Mouse (Mus musculus) neural tube, embryonic 11.5 days (tissue): ENCODE measurements at regions not wholly inside any gene's neighbourhood (a gene's known extent, or its start where the extent isn't known, plus 50 kb on each side); places are given as distances from the start of the nearest gene placed in this dataset.

Source experiments
- ATAC-seq: fragments of 200-750 bp; cut with Nextera tagmentation; 2 replicates; pipeline ENCODE4 v1.8.0; 2017; ENCODE audit warnings: moderate number of reproducible peaks, mild to moderate bottlenecking, moderate TSS enrichment, moderate library complexity; ENCODE audit not compliant: insufficient read depth, low FRiP score, low TSS enrichment
- DNase-seq: peaks from one replicate; pipeline ENCODE4 v3.0.0-alpha.2; 2015; ENCODE audit warnings: low spot score
- H3K27ac ChIP-seq: fragments of 300-500 bp; sonication (generic); 2 replicates; pipeline ENCODE4 v1.5.1; 2014; ENCODE audit warnings: low read depth, mild to moderate bottlenecking, low read length
- H3K27me3 ChIP-seq: fragments of 300-500 bp; sonication (generic); 2 replicates; pipeline ENCODE4 v1.6.1; 2014; ENCODE audit warnings: mild to moderate bottlenecking, low read length, mixed read lengths; ENCODE audit not compliant: control insufficient read depth, insufficient read depth
- H3K36me3 ChIP-seq: fragments of 300-500 bp; sonication (generic); 2 replicates; pipeline ENCODE4 v1.6.1; 2014; ENCODE audit warnings: mild to moderate bottlenecking, low read length, moderate library complexity, mixed read lengths; ENCODE audit not compliant: control insufficient read depth, insufficient read depth
- H3K4me1 ChIP-seq: fragments of 300-500 bp; sonication (generic); 2 replicates; pipeline ENCODE4 v1.6.1; 2014; ENCODE audit warnings: low read length, mixed read lengths; ENCODE audit not compliant: control insufficient read depth, insufficient read depth
- H3K4me2 ChIP-seq: fragments of 300-500 bp; sonication (generic); 2 replicates; pipeline ENCODE4 v1.6.1; 2014; ENCODE audit warnings: low read depth, mild to moderate bottlenecking, moderate library complexity
- H3K4me3 ChIP-seq: fragments of 300-500 bp; sonication (generic); 2 replicates; pipeline ENCODE4 v1.5.1; 2014; ENCODE audit warnings: low read depth, low read length
- H3K9ac ChIP-seq: fragments of 300-500 bp; sonication (generic); 2 replicates; pipeline ENCODE4 v1.6.1; 2014; ENCODE audit warnings: mild to moderate bottlenecking, low read length
- H3K9me3 ChIP-seq: fragments of 300-500 bp; sonication (generic); 2 replicates; pipeline ENCODE4 v1.6.1; 2016; ENCODE audit warnings: low read length; ENCODE audit not compliant: control insufficient read depth
- WGBS: fragments of 180-500 bp; shearing (Covaris S2); extraction: QIAGEN DNeasy Blood & Tissue Kit; methylation state at CpG from one replicate; pipeline ENCODE4 v1.1.7; 2014; 5-methylcytosine and 5-hydroxymethylcytosine counted together

- Histone ChIP-seq H3K36me3 (no peaks in the 10 kb centered on the region), H3K4me1 (no peaks in the 10 kb centered on the region), H3K4me3 (no peak overlapping the region), H3K4me2 (no peak overlapping the region), H3K9me3 (no peaks in the 10 kb centered on the region), H3K9ac (no peak overlapping the region), H3K27me3 (no peaks in the 10 kb centered on the region), H3K27ac (no peak overlapping the region)
- WGBS = 84% methylated on average over 3 of the region's 3 CpGs
- ATAC-seq (no peak), DNase-seq (no peak)
Observed at GRCm38 (mm10) chr4:81059356-81059755, 148.9 kb downstream of the Lurap1l start.

- H3K4me2 ChIP-seq = no peak overlapping the region
- no peaks in the 10 kb centered on the region for H3K27me3 ChIP-seq
- H3K9ac ChIP-seq = no peak overlapping the region
- no peak for DNase-seq
- H3K4me3 ChIP-seq = no peak overlapping the region
- H3K27ac ChIP-seq = no peak overlapping the region
- ATAC-seq = no peak
- no peaks in the 10 kb centered on the region for H3K9me3 ChIP-seq
- no peaks in the 10 kb centered on the region for H3K4me1 ChIP-seq
- H3K36me3 ChIP-seq = no peaks in the 10 kb centered on the region
- WGBS = 75% methylated on average over 6 of the region's 6 CpGs
Observed at GRCm38 (mm10) chr4:81082290-81082947, 172.0 kb downstream of the Lurap1l start.

- Histone ChIP-seq H3K27me3 (no peaks in the 10 kb centered on the region), H3K36me3 (no peaks in the 10 kb centered on the region), H3K9me3 (no peaks in the 10 kb centered on the region), H3K9ac (no peak overlapping the region), H3K4me2 (no peak overlapping the region), H3K4me3 (no peak overlapping the region), H3K27ac (no peak overlapping the region), H3K4me1 (no peaks in the 10 kb centered on the region)
- no peak for ATAC-seq
- DNase-seq = no peak
- WGBS = 48% methylated on average over 4 of the region's 4 CpGs
Observed at GRCm38 (mm10) chr4:81085188-81085587, 174.7 kb downstream of the Lurap1l start.

GRCm38 (mm10) chr4:81096581-81096980 is 186.1 kb downstream of the Lurap1l start:
- H3K9me3 ChIP-seq = no peaks in the 10 kb centered on the region
- no peak for ATAC-seq
- no peak overlapping the region for H3K4me2 ChIP-seq
- H3K27me3 ChIP-seq = no peaks in the 10 kb centered on the region
- H3K4me1 ChIP-seq = no peaks in the 10 kb centered on the region
- H3K9ac ChIP-seq = no peak overlapping the region
- no peak for DNase-seq
- no peak overlapping the region for H3K27ac ChIP-seq
- no peaks in the 10 kb centered on the region for H3K36me3 ChIP-seq
- H3K4me3 ChIP-seq = no peak overlapping the region

- H3K9me3 ChIP-seq = no peaks in the 10 kb centered on the region
- DNase-seq = no peak
- H3K36me3 ChIP-seq = no peaks in the 10 kb centered on the region
- no peak overlapping the region for H3K27ac ChIP-seq
- no peak for ATAC-seq
- H3K4me2 ChIP-seq = no peak overlapping the region
- H3K9ac ChIP-seq = no peak overlapping the region
- H3K4me3 ChIP-seq = no peak overlapping the region
- 89% methylated on average over 1 of the region's 1 CpGs for whole genome bisulfite sequencing
- no peaks in the 10 kb centered on the region for H3K4me1 ChIP-seq
- H3K27me3 ChIP-seq = no peaks in the 10 kb centered on the region
Observed at GRCm38 (mm10) chr4:81097597-81097996, 187.2 kb downstream of the Lurap1l start.

- no peak overlapping the region for H3K27ac ChIP-seq
- ATAC-seq (no peak), DNase-seq (no peak)
- H3K27me3 ChIP-seq = no peaks in the 10 kb centered on the region
- H3K4me1 ChIP-seq = no peaks in the 10 kb centered on the region
- no peaks in the 10 kb centered on the region for H3K36me3 ChIP-seq
- no peak overlapping the region for H3K9ac ChIP-seq
- no peak overlapping the region for H3K4me2 ChIP-seq
- H3K9me3 ChIP-seq = no peaks in the 10 kb centered on the region
- WGBS = 82% methylated on average over 2 of the region's 2 CpGs
- H3K4me3 ChIP-seq = no peak overlapping the region
Observed at GRCm38 (mm10) chr4:81101049-81101448, 190.6 kb downstream of the Lurap1l start.

- DNase-seq = no peak
- H3K36me3 ChIP-seq = no peaks in the 10 kb centered on the region
- no peak overlapping the region for H3K4me2 ChIP-seq
- H3K27me3 ChIP-seq = no peaks in the 10 kb centered on the region
- H3K9ac ChIP-seq = no peak overlapping the region
- WGBS = 56% methylated on average over 3 of the region's 3 CpGs
- no peak overlapping the region for H3K4me3 ChIP-seq
- H3K4me1 ChIP-seq = no peaks in the 10 kb centered on the region
- H3K27ac ChIP-seq = no peak overlapping the region
- no peak for ATAC-seq
- no peaks in the 10 kb centered on the region for H3K9me3 ChIP-seq
Observed at GRCm38 (mm10) chr4:81111307-81111706, 200.9 kb downstream of the Lurap1l start.

GRCm38 (mm10) chr4:81116411-81116810 is 206.0 kb downstream of the Lurap1l start:
- Histone ChIP-seq H3K9ac (no peak overlapping the region), H3K4me1 (no peaks in the 10 kb centered on the region), H3K36me3 (no peaks in the 10 kb centered on the region), H3K27ac (no peak overlapping the region), H3K27me3 (no peaks in the 10 kb centered on the region), H3K9me3 (no peaks in the 10 kb centered on the region), H3K4me2 (no peak overlapping the region), H3K4me3 (no peak overlapping the region)
- 87% methylated on average over 7 of the region's 7 CpGs for WGBS
- no peak for DNase-seq
- no peak for ATAC-seq

- WGBS = 69% methylated on average over 3 of the region's 3 CpGs
- no peak for ATAC-seq
- H3K36me3 ChIP-seq = no peaks in the 10 kb centered on the region
- no peak overlapping the region for H3K4me2 ChIP-seq
- no peak overlapping the region for H3K27ac ChIP-seq
- H3K4me1 ChIP-seq = no peaks in the 10 kb centered on the region
- no peak overlapping the region for H3K4me3 ChIP-seq
- H3K27me3 ChIP-seq = no peaks in the 10 kb centered on the region
- H3K9ac ChIP-seq = no peak overlapping the region
- no peak for DNase-seq
- no peaks in the 10 kb centered on the region for H3K9me3 ChIP-seq
Observed at GRCm38 (mm10) chr4:81124155-81124554, 213.7 kb downstream of the Lurap1l start.
